Mouse (Mus musculus): ENCODE measurements around the gene Mical2. TPM values are rescaled to one million over a fixed set of nuclear protein-coding genes. Genes with fewer than 3 reads are reported as not detected.

The Mical2 gene
- polyA plus RNA-seq, 1 experiment from 2014 or later, result 11.7 TPM

DNA sequence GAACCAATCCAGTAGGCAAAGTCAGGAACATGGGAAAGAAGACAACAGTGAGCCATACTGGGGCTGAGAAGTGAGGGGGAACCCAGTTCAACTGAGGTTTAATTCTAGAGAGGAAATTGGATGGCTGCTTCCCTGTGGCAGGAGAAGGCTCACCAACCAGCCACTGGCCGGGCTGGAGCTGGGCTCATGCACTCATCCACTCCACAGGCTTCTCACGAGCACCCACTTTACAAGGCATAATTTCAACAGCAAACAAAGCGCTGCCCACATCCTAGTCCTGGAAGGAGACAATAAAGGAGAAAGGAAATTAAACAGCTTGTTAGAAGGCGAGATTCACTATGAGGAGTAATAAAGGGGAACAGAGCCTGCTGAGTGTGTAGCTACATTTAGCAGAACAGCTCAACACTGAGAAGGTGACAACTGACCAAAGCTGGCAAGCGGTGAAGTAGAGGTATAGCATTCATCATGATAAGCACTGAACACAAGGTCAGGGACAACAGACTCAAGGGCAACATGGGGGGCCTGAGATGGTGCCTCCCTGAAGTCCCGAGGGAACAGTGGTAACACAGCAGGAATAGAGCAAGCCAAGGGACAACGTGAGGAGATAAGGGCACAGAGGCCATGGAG is 137.0 kb downstream of the Mical2 start:
- Histone ChIP-seq H3K4me3 (replicated peaks) (no peak overlapping the region), H3K9me3 (replicated peaks) (no peaks in the 10 kb centered on the region), H3K27me3 (no peaks in the 10 kb centered on the region), H3K27ac (replicated peaks) (no peak overlapping the region), H3K4me1 (no peaks in the 10 kb centered on the region), H3K9ac (no peak overlapping the region), H3K36me3 (no peaks in the 10 kb centered on the region), H3K4me2 (replicated peaks) (no peak overlapping the region)
- no peak for ATAC-seq (ENCODE audit: insufficient number of reproducible peaks, low FRiP score, low TSS enrichment, low read depth)
- WGBS, result 82% methylated on average over 7 of the region's 7 CpGs

- Histone ChIP-seq H3K36me3 (no peaks in the 10 kb centered on the region), H3K9me3 (replicated peaks) (no peaks in the 10 kb centered on the region), H3K9ac (no peak overlapping the region), H3K27ac (replicated peaks) (no peak overlapping the region), H3K27me3 (no peaks in the 10 kb centered on the region), H3K4me2 (replicated peaks) (no peak overlapping the region), H3K4me3 (replicated peaks) (no peak overlapping the region), H3K4me1 (0 out of 2 replicates have a peak, but pooled peaks cover 3% of the 10 kb centered on the region)
- 79% methylated on average over 3 of the region's 3 CpGs for WGBS
- ATAC-seq (ENCODE audit: insufficient number of reproducible peaks, low FRiP score, low TSS enrichment, low read depth), result no peak
These were observed 140.2 kb downstream of the Mical2 start for GRCm38 (mm10) chr7:112365864-112366263.

DNA sequence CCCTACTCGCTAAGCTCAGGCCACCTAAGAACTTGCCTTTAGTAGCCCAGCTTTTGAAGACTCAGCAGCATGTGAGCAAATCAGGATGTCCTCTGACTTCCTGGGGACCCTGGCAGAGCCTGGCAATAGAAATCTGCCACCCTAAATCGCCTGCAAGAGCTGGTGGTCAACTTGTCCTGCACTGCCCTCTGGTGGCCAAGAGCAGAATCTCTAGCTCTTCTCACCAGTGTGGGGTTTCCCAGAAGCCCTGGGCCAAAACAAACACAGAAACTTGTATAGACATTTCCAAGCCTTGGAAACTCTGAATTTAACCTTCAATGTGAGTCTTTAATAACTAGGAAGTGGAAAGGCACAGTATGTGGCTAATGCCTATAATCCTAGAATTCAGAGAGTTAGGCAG is 143.4 kb downstream of the Mical2 start:
- H3K27me3 ChIP-seq, result no peaks in the 10 kb centered on the region
- no peak overlapping the region for H3K4me2 ChIP-seq (replicated peaks)
- 0 out of 2 replicates have a peak overlapping the region, but pooled peaks have one; percentile 17 for H3K27ac ChIP-seq (replicated peaks)
- ATAC-seq (ENCODE audit: insufficient number of reproducible peaks, low FRiP score, low TSS enrichment, low read depth), result 0 out of 2 replicates have a peak, but pooled peaks have one; percentile 26
- no peak overlapping the region for H3K4me3 ChIP-seq (replicated peaks)
- 34% methylated on average over 2 of the region's 2 CpGs for WGBS
- H3K9me3 ChIP-seq (replicated peaks), result no peaks in the 10 kb centered on the region
- no peak overlapping the region for H3K9ac ChIP-seq
- no peaks in the 10 kb centered on the region for H3K36me3 ChIP-seq
- 0 out of 2 replicates have a peak, but pooled peaks cover 3% of the 10 kb centered on the region for H3K4me1 ChIP-seq

DNA sequence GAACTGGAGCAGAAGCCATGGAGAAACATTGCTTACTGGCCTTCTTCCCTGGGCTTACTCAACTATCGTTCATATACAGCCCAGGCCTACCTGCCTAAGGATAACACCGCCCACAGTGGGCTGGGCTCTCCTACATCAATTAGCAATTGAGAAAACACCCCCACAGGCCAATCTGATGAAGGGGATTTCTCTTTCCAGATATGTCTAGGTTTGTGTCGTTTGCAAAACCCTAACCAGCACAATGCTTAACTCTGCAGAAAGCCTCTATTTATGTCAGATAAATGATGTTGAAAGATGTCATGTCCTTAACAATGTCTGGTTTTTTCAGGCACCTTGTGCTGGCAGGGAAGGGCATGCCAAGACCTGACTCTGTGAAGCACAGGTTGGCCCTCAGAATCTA is 144.3 kb downstream of the Mical2 start:
- Histone ChIP-seq H3K36me3 (no peaks in the 10 kb centered on the region), H3K9me3 (replicated peaks) (no peaks in the 10 kb centered on the region), H3K4me1 (0 out of 2 replicates have a peak, but pooled peaks cover 3% of the 10 kb centered on the region), H3K27ac (replicated peaks) (no peak overlapping the region), H3K27me3 (no peaks in the 10 kb centered on the region), H3K4me2 (replicated peaks) (no peak overlapping the region), H3K4me3 (replicated peaks) (no peak overlapping the region), H3K9ac (no peak overlapping the region)
- WGBS, result 77% methylated on average over 3 of the region's 3 CpGs
- no peak for ATAC-seq (ENCODE audit: insufficient number of reproducible peaks, low FRiP score, low TSS enrichment, low read depth)

DNA sequence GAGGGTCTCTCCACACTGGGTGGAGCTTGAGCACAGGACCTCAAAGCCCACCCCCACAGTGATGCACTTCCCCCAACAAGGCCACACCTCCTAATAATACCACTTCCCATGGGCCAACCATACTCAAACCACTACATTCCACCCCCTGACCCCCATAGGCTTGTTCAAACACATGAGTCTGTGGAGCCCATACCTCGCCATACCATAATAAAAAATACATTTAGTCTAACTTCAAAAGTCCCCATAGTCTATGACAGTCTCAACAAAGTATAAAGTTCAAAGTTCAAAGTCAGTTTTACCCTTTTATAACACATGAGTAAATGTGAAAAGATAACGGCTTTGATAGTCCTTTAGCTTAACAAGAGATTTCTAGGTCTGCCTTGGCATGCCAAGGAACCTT is 145.7 kb downstream of the Mical2 start:
- no peak overlapping the region for H3K27ac ChIP-seq (replicated peaks)
- WGBS, result 71% methylated on average over 2 of the region's 2 CpGs
- no peak overlapping the region for H3K9ac ChIP-seq
- no peak for ATAC-seq (ENCODE audit: insufficient number of reproducible peaks, low FRiP score, low TSS enrichment, low read depth)
- H3K27me3 ChIP-seq, result no peaks in the 10 kb centered on the region
- 0 out of 2 replicates have a peak, but pooled peaks cover 5% of the 10 kb centered on the region for H3K4me1 ChIP-seq
- no peak overlapping the region for H3K4me2 ChIP-seq (replicated peaks)
- no peaks in the 10 kb centered on the region for H3K9me3 ChIP-seq (replicated peaks)
- no peak overlapping the region for H3K4me3 ChIP-seq (replicated peaks)
- H3K36me3 ChIP-seq, result no peaks in the 10 kb centered on the region

DNA sequence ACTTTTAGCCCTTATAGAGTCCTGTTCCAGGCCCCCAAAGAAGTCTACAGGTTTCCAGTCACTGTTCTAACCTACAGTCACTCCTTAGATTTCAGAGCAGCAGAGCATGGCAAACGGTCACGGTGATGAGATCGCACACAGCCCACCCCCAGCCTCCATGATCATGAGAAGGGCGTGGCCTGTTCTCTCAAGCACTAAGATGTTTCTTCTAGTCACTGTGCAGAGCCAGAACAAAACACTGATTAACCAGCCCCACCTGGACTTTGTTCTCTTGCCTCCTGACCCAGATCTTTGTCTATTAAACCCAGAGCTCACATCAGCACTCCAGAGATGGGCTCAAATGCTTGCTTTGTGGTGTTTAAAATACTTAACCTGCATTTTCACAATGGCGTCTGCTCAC is 148.4 kb downstream of the Mical2 start:
- Histone ChIP-seq H3K36me3 (no peaks in the 10 kb centered on the region), H3K27me3 (no peaks in the 10 kb centered on the region), H3K9ac (no peak overlapping the region), H3K4me2 (replicated peaks) (no peak overlapping the region), H3K27ac (replicated peaks) (no peak overlapping the region), H3K4me3 (replicated peaks) (no peak overlapping the region), H3K4me1 (0 out of 2 replicates have a peak, but pooled peaks cover 3% of the 10 kb centered on the region), H3K9me3 (replicated peaks) (no peaks in the 10 kb centered on the region)
- WGBS, result 77% methylated on average over 5 of the region's 5 CpGs
- no peak for ATAC-seq (ENCODE audit: insufficient number of reproducible peaks, low FRiP score, low TSS enrichment, low read depth)

- H3K4me1 ChIP-seq, result 0 out of 2 replicates have a peak, but pooled peaks cover 2% of the 10 kb centered on the region
- H3K36me3 ChIP-seq, result no peaks in the 10 kb centered on the region
- no peak overlapping the region for H3K4me3 ChIP-seq (replicated peaks)
- H3K4me2 ChIP-seq (replicated peaks), result no peak overlapping the region
- no peaks in the 10 kb centered on the region for H3K27me3 ChIP-seq
- H3K9ac ChIP-seq, result no peak overlapping the region
- H3K9me3 ChIP-seq (replicated peaks), result no peaks in the 10 kb centered on the region
- ATAC-seq (ENCODE audit: insufficient number of reproducible peaks, low FRiP score, low TSS enrichment, low read depth), result no peak
- 52% methylated on average over 9 of the region's 9 CpGs for whole genome bisulfite sequencing
- no peak overlapping the region for H3K27ac ChIP-seq (replicated peaks)
These were observed 149.4 kb downstream of the Mical2 start for GRCm38 (mm10) chr7:112375062-112375461.

- no peaks in the 10 kb centered on the region for H3K36me3 ChIP-seq
- ATAC-seq (ENCODE audit: insufficient number of reproducible peaks, low FRiP score, low TSS enrichment, low read depth), result no peak
- H3K9me3 ChIP-seq (replicated peaks), result no peaks in the 10 kb centered on the region
- no peak overlapping the region for H3K27ac ChIP-seq (replicated peaks)
- H3K9ac ChIP-seq, result no peak overlapping the region
- 47% methylated on average over 5 of the region's 5 CpGs for WGBS
- no peak overlapping the region for H3K4me3 ChIP-seq (replicated peaks)
- H3K27me3 ChIP-seq, result no peaks in the 10 kb centered on the region
- no peak overlapping the region for H3K4me2 ChIP-seq (replicated peaks)
- 0 out of 2 replicates have a peak, but pooled peaks cover 2% of the 10 kb centered on the region for H3K4me1 ChIP-seq
These were observed 150.2 kb downstream of the Mical2 start for GRCm38 (mm10) chr7:112375900-112376299.

GRCm38 (mm10) chr7:112376611-112377010 is 151.0 kb downstream of the Mical2 start:
- Histone ChIP-seq H3K4me2 (replicated peaks) (no peak overlapping the region), H3K4me3 (replicated peaks) (no peak overlapping the region), H3K9me3 (replicated peaks) (no peaks in the 10 kb centered on the region), H3K4me1 (0 out of 2 replicates have a peak, but pooled peaks cover 2% of the 10 kb centered on the region), H3K27ac (replicated peaks) (no peak overlapping the region), H3K9ac (no peak overlapping the region), H3K36me3 (no peaks in the 10 kb centered on the region), H3K27me3 (no peaks in the 10 kb centered on the region)
- no peak for ATAC-seq (ENCODE audit: insufficient number of reproducible peaks, low FRiP score, low TSS enrichment, low read depth)
- 54% methylated on average over 2 of the region's 2 CpGs for WGBS

GRCm38 (mm10) chr7:112377314-112377713 is 151.7 kb downstream of the Mical2 start:
- Histone ChIP-seq H3K9me3 (replicated peaks) (no peaks in the 10 kb centered on the region), H3K4me1 (0 out of 2 replicates have a peak, but pooled peaks cover 2% of the 10 kb centered on the region), H3K27me3 (no peaks in the 10 kb centered on the region), H3K9ac (no peak overlapping the region), H3K4me2 (replicated peaks) (no peak overlapping the region), H3K4me3 (replicated peaks) (no peak overlapping the region), H3K36me3 (no peaks in the 10 kb centered on the region), H3K27ac (replicated peaks) (no peak overlapping the region)
- 44% methylated on average over 8 of the region's 8 CpGs for WGBS
- 0 out of 2 replicates have a peak, but pooled peaks have one; percentile 61 for ATAC-seq (ENCODE audit: insufficient number of reproducible peaks, low FRiP score, low TSS enrichment, low read depth)

GRCm38 (mm10) chr7:112378056-112378455 is 152.4 kb downstream of the Mical2 start:
- H3K9ac ChIP-seq, result no peak overlapping the region
- 86% methylated on average over 5 of the region's 5 CpGs for WGBS
- no peak overlapping the region for H3K4me2 ChIP-seq (replicated peaks)
- no peak for ATAC-seq (ENCODE audit: insufficient number of reproducible peaks, low FRiP score, low TSS enrichment, low read depth)
- no peak overlapping the region for H3K27ac ChIP-seq (replicated peaks)
- H3K27me3 ChIP-seq, result no peaks in the 10 kb centered on the region
- H3K4me3 ChIP-seq (replicated peaks), result no peak overlapping the region
- 0 out of 2 replicates have a peak, but pooled peaks cover 2% of the 10 kb centered on the region for H3K4me1 ChIP-seq
- H3K9me3 ChIP-seq (replicated peaks), result no peaks in the 10 kb centered on the region
- no peaks in the 10 kb centered on the region for H3K36me3 ChIP-seq

GRCm38 (mm10) chr7:112378476-112378875 is 152.8 kb downstream of the Mical2 start:
- Histone ChIP-seq H3K27me3 (no peaks in the 10 kb centered on the region), H3K4me1 (0 out of 2 replicates have a peak, but pooled peaks cover 2% of the 10 kb centered on the region), H3K9me3 (replicated peaks) (no peaks in the 10 kb centered on the region), H3K36me3 (no peaks in the 10 kb centered on the region), H3K9ac (no peak overlapping the region), H3K27ac (replicated peaks) (no peak overlapping the region), H3K4me2 (replicated peaks) (no peak overlapping the region), H3K4me3 (replicated peaks) (no peak overlapping the region)
- 72% methylated on average over 5 of the region's 5 CpGs for WGBS
- no peak for ATAC-seq (ENCODE audit: insufficient number of reproducible peaks, low FRiP score, low TSS enrichment, low read depth)
